Mouse (Mus musculus): ENCODE results near the gene Ctcfl. TPM values are rescaled to one million over a fixed set of nuclear protein-coding genes. Genes with fewer than 3 reads are reported as not detected.

Gene Ctcfl
- polyA plus RNA-seq, 1 experiment from 2014 or later = 0.04 TPM

GRCm38 (mm10) chr2:173049817-173050216, 69.5 kb downstream of the Ctcfl start:
- no peak overlapping the region for H3K4me3 ChIP-seq
- peaks cover 18% of the 10 kb centered on the region for H3K27me3 ChIP-seq (ENCODE audit: insufficient read depth, poor library complexity, severe bottlenecking)
- DNase-seq (ENCODE audit: low spot score) = no peak
- H3K27ac ChIP-seq = peak overlapping the region; percentile 67; the same call in 1 of the 2 replicates
- 42% methylated on average over 6 of the region's 6 CpGs for WGBS
- H3K36me3 ChIP-seq = no peaks in the 10 kb centered on the region
- H3K4me1 ChIP-seq (replicated peaks) = peaks cover 50% of the 10 kb centered on the region
- H3K9me3 ChIP-seq = no peaks in the 10 kb centered on the region

- DNase-seq (ENCODE audit: low spot score) = no peak
- peaks cover 15% of the 10 kb centered on the region for H3K27me3 ChIP-seq (ENCODE audit: insufficient read depth, poor library complexity, severe bottlenecking)
- peaks cover 56% of the 10 kb centered on the region for H3K4me1 ChIP-seq (replicated peaks)
- 0 out of 2 replicates have a peak overlapping the region, but pooled peaks have one; percentile 26 for H3K27ac ChIP-seq
- no peaks in the 10 kb centered on the region for H3K9me3 ChIP-seq
- no peak overlapping the region for H3K4me3 ChIP-seq
- H3K36me3 ChIP-seq = no peaks in the 10 kb centered on the region
- 85% methylated on average over 3 of the region's 3 CpGs for WGBS
These were observed 70.1 kb downstream of the Ctcfl start for GRCm38 (mm10) chr2:173049231-173049630.

GRCm38 (mm10) chr2:173048041-173048745, 71.1 kb downstream of the Ctcfl start:
- Histone ChIP-seq H3K4me1 (replicated peaks) (peaks cover 58% of the 10 kb centered on the region), H3K27me3 (ENCODE audit: insufficient read depth, poor library complexity, severe bottlenecking) (peaks cover 15% of the 10 kb centered on the region)
- whole genome bisulfite sequencing = 39% methylated on average over 17 of the region's 17 CpGs

GRCm38 (mm10) chr2:173047471-173047870, 71.9 kb downstream of the Ctcfl start:
- no peak for DNase-seq (ENCODE audit: low spot score)
- Histone ChIP-seq H3K4me3 (no peak overlapping the region), H3K27me3 (ENCODE audit: insufficient read depth, poor library complexity, severe bottlenecking) (peaks cover 10% of the 10 kb centered on the region), H3K4me1 (replicated peaks) (peaks cover 65% of the 10 kb centered on the region), H3K9me3 (no peaks in the 10 kb centered on the region), H3K27ac (peak overlapping the region; percentile 56), H3K36me3 (no peaks in the 10 kb centered on the region)
- WGBS = 51% methylated on average over 5 of the region's 5 CpGs

More at GRCm38 (mm10) chr2:173048041-173048745, 71.1 kb downstream of the Ctcfl start:
- no peak for DNase-seq (ENCODE audit: low spot score)
- no peaks in the 10 kb centered on the region for H3K9me3 ChIP-seq
- no peak overlapping the region for H3K4me3 ChIP-seq
- H3K27ac ChIP-seq = peak overlapping the region; percentile 56
- H3K36me3 ChIP-seq = no peaks in the 10 kb centered on the region

GRCm38 (mm10) chr2:173046582-173047297, 72.6 kb downstream of the Ctcfl start:
- Histone ChIP-seq H3K4me1 (replicated peaks) (peaks cover 67% of the 10 kb centered on the region), H3K27ac (peak overlapping the region; percentile 41; the same call in 1 of the 2 replicates), H3K4me3 (no peak overlapping the region), H3K27me3 (ENCODE audit: insufficient read depth, poor library complexity, severe bottlenecking) (peaks cover 10% of the 10 kb centered on the region), H3K36me3 (no peaks in the 10 kb centered on the region), H3K9me3 (no peaks in the 10 kb centered on the region)
- DNase-seq (ENCODE audit: low spot score) = no peak
- 74% methylated on average over 15 of the region's 15 CpGs for WGBS

- no peak for DNase-seq (ENCODE audit: low spot score)
- Histone ChIP-seq H3K36me3 (no peaks in the 10 kb centered on the region), H3K4me3 (no peak overlapping the region), H3K27me3 (ENCODE audit: insufficient read depth, poor library complexity, severe bottlenecking) (peaks cover 1% of the 10 kb centered on the region; the same call in 1 of the 2 replicates), H3K4me1 (replicated peaks) (peaks cover 46% of the 10 kb centered on the region), H3K27ac (no peak overlapping the region), H3K9me3 (no peaks in the 10 kb centered on the region)
- WGBS = 81% methylated on average over 18 of the region's 18 CpGs
These were observed 74.9 kb downstream of the Ctcfl start for GRCm38 (mm10) chr2:173044198-173044970.

Other genes starting within 250 kb of the Ctcfl start
- 12.9 and 14.8 TPM in 2 replicates for gene Bmp7, start 179.2 kb downstream of the Ctcfl start, polyA plus RNA-seq (2016; fragmentation: Nextera tagmentation; extraction: Ambion mirVana)
- 0.47 and 0.49 TPM in 2 replicates for gene Spo11, start 141.8 kb downstream of the Ctcfl start, polyA plus RNA-seq (2016; fragmentation: Nextera tagmentation; extraction: Ambion mirVana)
- gene Rae1, start 119.4 kb downstream of the Ctcfl start, polyA plus RNA-seq (2016; fragmentation: Nextera tagmentation; extraction: Ambion mirVana) = 158 and 162 TPM in 2 replicates
- gene Rbm38, start 99.0 kb downstream of the Ctcfl start, polyA plus RNA-seq (2016; fragmentation: Nextera tagmentation; extraction: Ambion mirVana) = 92.3 and 95.9 TPM in 2 replicates
- not detected in 2 replicates for gene Pck1, start 33.5 kb upstream of the Ctcfl start, polyA plus RNA-seq (2016; fragmentation: Nextera tagmentation; extraction: Ambion mirVana)
- gene Zbp1, start 99.4 kb upstream of the Ctcfl start, polyA plus RNA-seq (2016; fragmentation: Nextera tagmentation; extraction: Ambion mirVana) = 0.17 and 0.73 TPM in 2 replicates
- 1.3 and 2.9 TPM in 2 replicates for gene Pmepa1, start 157.0 kb upstream of the Ctcfl start, polyA plus RNA-seq (2016; fragmentation: Nextera tagmentation; extraction: Ambion mirVana)